ENCODE assay signal across 8 mouse cellular contexts in genomic region chr2:166154749-166155453, GRCm38 (mm10). TPM values are rescaled to one million over a fixed set of nuclear protein-coding genes. Genes with fewer than 3 reads are reported as not detected.
DNase-seq lines count a peak whose midpoint lies in the region; ATAC-seq lines count a peak whose summit lies in the region.

No protein-coding gene starts in this region.

- peak overlapping the region; percentile 95 for H3K4me2 ChIP-seq in midbrain, embryonic 12.5 days (replicated peaks)

- H3K36me3 ChIP-seq in limb, embryonic 10.5 days = peaks cover 18% of the 10 kb centered on the region
- H3K36me3 ChIP-seq in midbrain, embryonic 12.5 days = no peaks in the 10 kb centered on the region

- peak overlapping the region; percentile 100 for H3K27ac ChIP-seq in limb, embryonic 10.5 days
- H3K27ac ChIP-seq in midbrain, embryonic 12.5 days (replicated peaks) = peak overlapping the region; percentile 88

- no peaks in the 10 kb centered on the region for H3K9me3 ChIP-seq in limb, embryonic 10.5 days (replicated peaks)
- no peaks in the 10 kb centered on the region for H3K9me3 ChIP-seq in midbrain, embryonic 12.5 days

- H3K27me3 ChIP-seq in limb, embryonic 10.5 days (ENCODE audit: low read depth, poor library complexity, severe bottlenecking) = no peaks in the 10 kb centered on the region
- peaks cover 47% of the 10 kb centered on the region for H3K27me3 ChIP-seq in midbrain, embryonic 12.5 days

- intact Hi-C loops in heart, postnatal 36 days (cut with DNase I) = loop anchor here (1.0 to 5.0 kb wide), 6 partner anchors 47 to 409 kb away; no protein-coding TSS in a partner anchor

- H3K4me1 ChIP-seq in limb, embryonic 10.5 days = peaks cover 85% of the 10 kb centered on the region
- H3K4me1 ChIP-seq in midbrain, embryonic 12.5 days = peaks cover 47% of the 10 kb centered on the region

- peak overlapping the region; percentile 96 for H3K4me3 ChIP-seq in limb, embryonic 10.5 days
- peak overlapping the region; percentile 75 for H3K4me3 ChIP-seq in midbrain, embryonic 12.5 days

- WGBS in limb, embryonic 10.5 days = 2% methylated on average over 95 of the region's 95 CpGs
- WGBS in midbrain, embryonic 12.5 days = under 1% methylated on average over 59 of the region's 95 CpGs

- DNase-seq in cerebellum, postnatal 14 days = peak; percentile 27 to 48
- DNase-seq in cerebellum, adult 11-12 months = no peak
- DNase-seq in thymus, postnatal 4 days = peak; percentile 38
- no peak for DNase-seq in thymus, adult 18-20 months
- DNase-seq in heart, postnatal 36 days = peak; percentile 64 to 75
- peak; percentile 79 for DNase-seq in limb, embryonic 10.5 days (ENCODE audit: low spot score)
- peak; percentile 51 for DNase-seq in urinary bladder, postnatal 25 days (ENCODE audit: low spot score)

- H3K9ac ChIP-seq in midbrain, embryonic 12.5 days (replicated peaks) = peak overlapping the region; percentile 84

- peak; percentile 64 for ATAC-seq in midbrain, embryonic 12.5 days (ENCODE audit: low FRiP score, low read depth)

RNA-seq across cellular contexts. Expression of gene Sulf2, which starts 0.6 kb away (rescaled TPM):
- 10 to 100 TPM; 37.9 to 42.1 TPM for total RNA-seq in heart, postnatal 36 days (2021)
- 157 and 188 TPM in 2 replicates for polyA plus RNA-seq in limb, embryonic 10.5 days (2016; fragmentation: Nextera tagmentation; extraction: Ambion mirVana)
- 76.1 and 113 TPM in 2 replicates for polyA plus RNA-seq in midbrain, embryonic 12.5 days (2016; fragmentation: Nextera tagmentation; extraction: Ambion mirVana)

Comparison
In these comparisons a context has a peak if more than half of its experiments do, and no peak if none do; other contexts are left out.
1. DNase-seq: peak in cerebellum, postnatal 14 days (2 of 2), thymus, postnatal 4 days (single experiment), heart, postnatal 36 days (2 of 2), limb, embryonic 10.5 days (single experiment) and urinary bladder, postnatal 25 days (single experiment); none in cerebellum, adult 11-12 months (single experiment) and thymus, adult 18-20 months (0 of 2).